Mouse (Mus musculus) T-helper 2 cell (primary cell): ENCODE measurements around the gene Icam1.
"Not testable (repeated sequence)": the region's sequence is repeated elsewhere in the genome, so short reads cannot be mapped to it uniquely, and the experiment has no call there.

Experiments used
- in situ Hi-C: fragments of 300-600 bp; cut with MboI, MseI; formaldehyde crosslinking; loops from one replicate; pipeline ENCODE4 v1.15.1; 2025; ENCODE audit warnings: high pct_unique_total_duplicates

Icam1 gene

DNA sequence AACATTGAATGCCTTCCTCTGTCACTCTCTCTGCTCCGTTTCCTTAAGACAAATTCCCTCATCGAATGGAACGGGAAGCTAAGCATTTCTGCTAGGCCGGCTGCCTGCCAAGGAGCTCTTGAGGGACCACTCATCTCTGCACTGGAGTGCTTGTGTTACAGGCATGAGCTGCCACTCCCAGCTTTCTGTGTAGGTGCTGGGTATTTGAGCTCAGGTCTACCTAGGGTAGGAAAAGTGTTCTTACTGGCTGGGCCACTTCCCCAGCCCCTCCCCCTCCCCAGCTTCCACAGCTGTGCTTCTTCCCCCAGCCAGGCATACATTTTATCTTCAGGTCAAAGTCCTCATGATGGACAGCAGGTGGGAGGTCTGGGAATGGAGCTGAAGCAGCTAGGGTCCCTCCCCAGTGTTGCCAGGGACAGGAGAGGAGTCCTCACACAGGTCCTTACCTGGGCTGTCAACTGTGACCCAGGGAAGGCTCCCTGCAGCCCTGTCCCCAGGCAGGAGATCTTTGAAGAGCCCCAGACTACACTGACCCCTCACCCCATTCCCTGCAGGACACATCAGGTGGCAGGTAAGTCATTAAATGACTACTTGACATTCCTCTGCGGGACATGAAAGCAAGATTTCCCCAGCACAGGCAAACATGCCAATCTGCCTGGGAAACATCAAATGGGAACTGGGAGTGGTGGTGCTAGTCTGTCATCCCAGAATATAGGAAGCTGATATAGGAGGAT lies 22.5 kb upstream of the Icam1 start:
- in situ Hi-C loops, result loop anchor here (10.0 kb wide), 1 partner anchor 69 kb away; no protein-coding TSS in a partner anchor

DNA sequence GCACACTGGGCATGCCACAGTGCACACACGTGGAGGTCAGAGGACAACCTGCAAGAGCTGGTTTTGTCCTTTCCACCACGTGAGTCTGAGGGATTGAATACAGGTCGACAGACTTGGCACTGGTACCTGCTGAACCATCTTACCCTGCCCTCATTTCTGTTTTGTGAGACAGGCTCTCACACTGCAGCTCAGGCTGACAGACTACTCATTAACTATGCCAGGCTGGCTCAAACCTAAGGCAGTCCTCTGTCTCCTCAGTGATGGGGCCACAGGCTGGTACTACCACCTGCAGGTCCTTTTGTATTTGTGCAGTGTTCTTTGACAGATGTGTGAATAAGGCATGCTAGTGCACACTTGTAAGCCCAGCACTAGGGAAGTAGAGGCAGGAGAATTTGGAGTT lies 20.7 kb upstream of the Icam1 start:
- in situ Hi-C loops, result loop anchor here (10.0 kb wide), 1 partner anchor 70 kb away; no protein-coding TSS in a partner anchor

DNA sequence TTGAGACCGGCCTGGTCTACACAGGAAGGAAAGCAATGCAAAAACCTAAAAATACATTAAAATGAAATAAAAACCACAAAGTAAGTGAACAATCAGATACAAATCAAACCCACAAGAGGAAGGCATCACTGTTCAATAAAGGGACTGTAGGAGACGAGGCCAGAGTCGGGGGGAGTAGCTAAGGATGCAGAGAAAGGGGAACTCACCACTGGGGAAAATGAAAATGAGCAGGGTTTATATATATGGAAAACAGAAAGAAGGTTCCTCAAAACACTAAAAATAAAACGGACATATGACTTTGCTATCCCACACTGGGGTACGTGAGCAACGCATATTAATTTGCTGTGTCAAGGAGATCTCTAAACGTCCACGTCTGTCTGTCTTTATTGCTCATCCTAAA lies 18.7 kb upstream of the Icam1 start:
- in situ Hi-C loops, result loop anchor here (10.0 kb wide), 1 partner anchor 72 kb away; no protein-coding TSS in a partner anchor

- in situ Hi-C loops, result loop anchor here (10.0 kb wide), 1 partner anchor 74 kb away; no protein-coding TSS in a partner anchor
These were observed 17.4 kb upstream of the Icam1 start for GRCm38 (mm10) chr9:20998337-20998736.

GRCm38 (mm10) chr9:21000811-21001210 lies 15.0 kb upstream of the Icam1 start:
- in situ Hi-C loops, result no loop called here

DNA sequence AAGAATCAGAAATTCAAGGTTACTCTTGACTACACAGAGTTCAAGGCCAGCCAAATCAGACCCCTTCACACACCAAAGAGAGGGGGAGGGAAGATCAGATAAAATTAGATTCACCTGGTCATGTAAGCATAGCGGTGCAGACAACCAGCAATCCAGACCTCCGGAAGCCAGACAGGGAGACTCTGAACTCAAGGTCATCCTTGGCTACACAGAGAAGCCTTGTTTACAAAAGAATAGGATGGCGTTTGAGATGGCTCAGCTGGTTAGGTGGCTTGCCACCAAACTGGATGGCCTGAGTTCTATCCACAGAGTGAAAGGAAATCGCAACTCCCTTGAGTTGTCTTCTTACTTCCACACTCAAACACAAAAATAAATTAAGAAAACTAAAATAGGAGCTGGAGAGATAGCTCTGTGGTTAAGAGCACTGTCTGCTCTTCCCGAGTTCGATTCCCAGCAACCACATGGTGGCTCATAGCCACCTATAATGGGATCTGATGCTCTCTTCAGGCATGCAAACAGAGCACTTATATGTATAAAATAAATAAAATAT lies 14.1 kb upstream of the Icam1 start:
- in situ Hi-C loops, result no loop called here

DNA sequence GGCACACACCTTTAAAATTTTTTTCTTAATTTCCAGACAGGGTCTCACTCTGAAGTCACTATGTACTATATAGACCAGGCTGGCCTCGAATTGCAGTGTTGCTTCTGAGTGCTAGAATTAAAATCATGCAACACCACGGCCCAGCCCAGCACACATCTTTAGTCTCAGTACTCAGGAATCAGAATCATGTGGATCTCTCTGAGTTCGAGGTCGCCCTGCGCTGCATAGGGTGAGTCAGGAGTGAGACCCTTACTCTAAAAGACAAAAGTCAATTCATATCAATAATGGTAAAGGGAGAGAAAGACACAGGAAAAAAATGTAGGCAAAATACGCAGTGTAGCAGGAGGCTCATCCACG lies 13.5 kb upstream of the Icam1 start:
- in situ Hi-C loops, result no loop called here

GRCm38 (mm10) chr9:21002627-21003551 lies 12.9 kb upstream of the Icam1 start, which contains the start of gene Mrpl4:
TSS of gene Mrpl4 (plus strand) at chr9:21002738.
- in situ Hi-C loops, result no loop called here

GRCm38 (mm10) chr9:21007313-21007952 lies 8.4 kb upstream of the Icam1 start:
- in situ Hi-C loops, result no loop called here

GRCm38 (mm10) chr9:21008007-21008406 lies 7.8 kb upstream of the Icam1 start:
- in situ Hi-C loops, result no loop called here

DNA sequence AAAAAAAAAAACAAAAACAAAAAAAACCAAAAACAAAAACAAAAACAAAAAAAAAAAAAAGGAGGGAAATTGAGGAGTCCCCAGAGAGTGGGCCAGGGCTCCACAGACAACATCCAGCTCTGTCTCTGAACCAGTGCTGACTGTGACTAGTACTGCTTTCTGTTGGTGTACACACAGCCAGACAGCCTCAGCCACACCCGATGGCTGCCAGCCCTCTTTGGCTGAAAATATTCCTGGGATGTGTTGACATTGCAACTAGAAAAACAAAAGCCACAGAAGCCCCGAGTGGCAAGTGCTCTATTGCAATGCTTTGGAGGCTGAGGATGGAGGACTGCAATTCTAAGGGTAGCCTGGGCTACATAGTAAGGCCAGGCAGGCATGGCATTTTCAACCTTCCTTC lies 5.4 kb upstream of the Icam1 start:
- in situ Hi-C loops, result no loop called here

DNA sequence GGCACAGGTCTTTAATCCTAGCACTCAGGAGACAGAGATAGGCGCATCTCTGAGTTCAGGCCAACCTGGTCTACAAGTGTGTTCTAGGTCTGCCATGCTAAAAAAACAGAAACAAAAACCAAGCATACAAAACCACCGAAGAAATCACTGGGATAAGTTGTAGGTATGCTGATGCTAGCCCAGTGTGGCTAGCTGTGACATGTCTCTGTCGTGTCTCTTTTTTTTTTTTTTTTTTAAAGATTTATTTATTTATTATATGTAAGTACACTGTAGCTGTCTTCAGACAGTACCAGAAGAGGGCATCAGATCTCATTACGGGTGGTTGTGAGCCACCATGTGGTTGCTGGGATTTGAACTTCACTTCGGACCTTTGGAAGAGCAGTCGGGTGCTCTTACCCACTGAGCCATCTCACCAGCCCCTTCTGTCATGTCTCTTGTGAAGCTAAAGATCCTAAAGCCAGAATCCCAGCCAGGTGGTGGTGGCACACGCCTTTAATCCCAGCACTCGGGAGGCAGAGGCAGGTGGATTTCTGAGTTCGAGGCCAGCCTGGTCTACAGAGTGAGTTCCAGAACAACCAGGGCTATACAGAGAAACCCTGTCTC lies 4.7 kb upstream of the Icam1 start:
- in situ Hi-C loops, result not testable (repeated sequence)

GRCm38 (mm10) chr9:21011846-21012312 lies 3.9 kb upstream of the Icam1 start:
- in situ Hi-C loops, result no loop called here

GRCm38 (mm10) chr9:21012368-21012767 lies 3.4 kb upstream of the Icam1 start:
- in situ Hi-C loops, result no loop called here

GRCm38 (mm10) chr9:21014691-21015570 lies 854 bp upstream of the Icam1 start:
- in situ Hi-C loops, result no loop called here

DNA sequence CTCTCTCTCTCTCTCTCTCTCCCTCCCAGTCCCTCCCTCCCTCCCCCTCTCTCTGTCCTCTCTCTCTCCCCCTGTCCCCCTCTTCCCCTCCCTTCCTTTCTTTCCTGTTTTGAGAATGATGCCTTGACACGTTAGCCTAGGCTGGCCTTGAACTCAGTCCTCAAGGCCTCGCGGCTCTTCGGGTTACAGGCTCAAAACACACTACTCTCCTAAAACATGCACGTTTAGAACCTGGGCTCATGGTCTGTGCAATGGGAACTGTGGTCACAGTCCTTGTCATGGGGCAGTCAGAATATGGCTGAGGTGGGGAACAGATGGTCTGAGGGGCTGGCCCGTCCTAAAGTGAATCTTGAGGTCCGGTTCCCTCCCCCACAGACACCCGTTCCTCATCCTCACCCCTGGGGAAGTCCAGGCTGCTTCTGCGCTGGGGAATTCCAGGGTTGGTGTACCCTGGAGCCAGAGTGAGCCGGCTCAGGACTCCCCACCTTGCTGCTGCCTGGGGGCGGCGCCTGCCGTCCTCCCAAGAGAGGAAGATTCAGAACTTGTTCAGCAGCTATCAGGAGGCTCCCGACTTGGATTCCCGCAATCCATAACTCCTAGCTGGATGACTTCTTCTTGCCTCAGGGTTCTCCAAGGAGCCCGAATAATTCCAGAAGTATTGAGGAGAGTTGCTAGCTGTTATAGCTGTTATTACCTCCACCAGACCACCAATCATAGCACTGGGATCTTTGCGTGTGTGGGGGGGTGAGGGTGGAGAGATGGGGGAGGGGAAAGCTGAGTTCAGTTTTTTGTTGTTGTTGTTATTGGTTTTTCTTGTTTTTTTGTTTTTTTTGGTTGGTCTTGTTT lies 769 bp downstream of the Icam1 start:
- in situ Hi-C loops, result no loop called here

DNA sequence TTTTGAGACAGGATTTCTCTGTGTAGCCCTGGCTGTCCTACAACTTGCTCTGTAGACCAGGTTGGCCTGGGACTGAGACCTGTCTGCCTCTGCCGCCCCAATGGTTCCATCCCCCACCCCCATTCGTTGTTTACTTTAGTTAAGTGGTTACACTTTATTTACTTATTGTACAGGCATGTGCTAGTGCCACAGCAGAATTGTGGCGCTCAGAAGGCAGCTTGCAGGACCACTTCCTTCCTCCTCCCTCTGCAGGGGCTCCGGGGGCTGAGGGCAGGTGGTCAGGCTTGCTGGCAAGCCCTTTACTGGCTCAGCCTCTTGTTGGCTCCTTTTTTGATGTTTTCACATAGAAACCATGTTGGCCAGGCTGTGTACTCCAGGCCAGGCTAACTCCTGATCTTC lies 1.4 kb downstream of the Icam1 start:
- in situ Hi-C loops, result no loop called here

- in situ Hi-C loops, result no loop called here
These were observed 2.8 kb downstream of the Icam1 start for GRCm38 (mm10) chr9:21018600-21018999.

DNA sequence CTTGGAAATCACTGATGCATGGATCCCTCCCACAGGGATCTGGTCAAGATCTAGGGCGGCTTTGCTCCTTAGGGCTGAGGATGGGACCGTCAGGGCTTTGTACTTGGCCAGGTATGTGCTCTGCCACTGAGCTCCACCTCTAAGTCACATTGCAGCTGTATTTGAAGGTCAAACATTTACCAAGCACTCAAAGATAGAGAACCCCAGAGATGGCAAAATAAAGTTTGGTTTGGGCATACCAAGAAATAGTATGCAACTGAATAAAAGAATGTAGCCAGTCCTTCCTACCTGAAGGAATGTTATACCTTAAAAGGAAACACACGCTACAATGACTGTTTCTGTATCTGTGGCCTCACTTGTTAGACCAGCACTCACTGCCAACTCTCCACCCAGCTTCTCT lies 5.6 kb downstream of the Icam1 start:
- in situ Hi-C loops, result no loop called here
